Mouse (Mus musculus): ENCODE measurements around the gene Rfx8.

Gene Rfx8

DNA sequence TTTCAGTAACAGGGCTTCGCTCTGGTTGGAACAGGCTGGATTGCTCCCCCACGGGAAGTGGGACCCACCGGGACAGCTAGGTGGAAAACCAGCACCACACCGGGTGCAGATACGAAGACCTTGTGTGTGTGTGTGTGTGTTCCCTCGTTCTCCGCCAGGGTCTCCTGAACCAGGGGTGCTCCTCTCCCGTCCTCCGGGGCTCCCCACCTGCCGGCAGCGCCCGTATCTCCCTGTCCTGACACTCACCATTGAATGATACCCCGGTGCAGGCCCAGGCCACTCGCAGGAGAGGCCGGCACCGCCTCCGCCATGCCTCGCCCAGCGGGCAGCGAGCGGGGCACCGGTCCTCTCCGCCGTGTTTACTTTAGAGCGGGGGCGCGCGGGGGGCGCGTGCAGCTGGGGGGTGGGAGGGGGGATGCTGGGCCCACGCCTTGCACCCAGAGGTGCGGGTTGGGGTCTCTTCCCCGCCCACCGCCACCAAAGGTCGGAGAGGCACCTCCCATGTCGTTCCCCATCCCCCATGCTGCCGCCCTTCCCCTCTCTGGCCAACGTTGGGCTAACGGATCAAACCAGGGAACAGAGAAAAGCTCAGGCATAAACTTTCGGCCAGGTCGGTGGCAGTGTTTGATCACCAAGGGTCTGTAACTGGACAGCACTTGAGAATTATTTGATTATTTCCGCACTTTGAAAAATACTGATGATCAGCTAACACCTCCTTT, at the start of gene Rfx8:
Gene Rfx8 (minus strand): TSS at position 366 of the 719 bp plus-strand sequence.
- DNase-seq: no peak

DNA sequence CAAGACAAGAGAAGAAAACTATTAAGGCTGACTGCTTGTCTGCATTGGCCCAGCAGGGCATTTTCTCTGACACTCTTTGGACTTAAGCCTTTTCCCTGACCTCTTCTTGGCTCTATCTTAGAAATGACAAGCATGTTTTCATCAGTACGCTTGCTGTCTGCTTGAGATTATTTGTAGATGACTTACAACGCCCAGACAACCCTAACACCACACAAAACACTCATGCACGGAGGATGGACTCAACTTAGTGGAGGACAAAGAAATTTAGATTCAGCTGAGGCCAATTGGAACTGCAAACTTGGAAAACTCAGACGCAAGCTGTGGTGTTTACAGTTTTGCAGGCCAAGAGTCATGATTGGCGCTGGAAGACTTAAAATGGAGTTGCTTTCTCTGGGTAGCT, 49.6 kb upstream of the Rfx8 start:
- no peak for DNase-seq

DNA sequence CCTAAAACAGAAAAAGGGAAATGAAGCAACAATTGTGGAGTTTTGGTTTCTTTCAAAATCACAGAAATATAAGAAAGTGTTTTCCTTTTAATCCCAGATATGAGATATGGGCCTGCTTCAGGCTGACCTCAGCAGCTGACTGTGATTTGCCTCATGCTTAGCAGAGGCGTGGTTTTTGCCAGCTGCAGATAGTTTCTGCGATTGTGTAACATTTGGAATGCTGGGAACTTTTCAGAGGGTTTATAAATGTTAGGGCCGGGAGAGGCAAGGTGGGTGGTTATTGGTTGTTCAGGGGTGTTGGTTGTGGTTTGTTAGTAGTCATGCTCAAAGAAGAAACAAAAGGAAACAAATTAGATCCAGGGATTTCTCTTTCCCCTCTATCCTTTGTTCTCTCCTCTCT, 47.2 kb upstream of the Rfx8 start:
- no peak for DNase-seq

DNA sequence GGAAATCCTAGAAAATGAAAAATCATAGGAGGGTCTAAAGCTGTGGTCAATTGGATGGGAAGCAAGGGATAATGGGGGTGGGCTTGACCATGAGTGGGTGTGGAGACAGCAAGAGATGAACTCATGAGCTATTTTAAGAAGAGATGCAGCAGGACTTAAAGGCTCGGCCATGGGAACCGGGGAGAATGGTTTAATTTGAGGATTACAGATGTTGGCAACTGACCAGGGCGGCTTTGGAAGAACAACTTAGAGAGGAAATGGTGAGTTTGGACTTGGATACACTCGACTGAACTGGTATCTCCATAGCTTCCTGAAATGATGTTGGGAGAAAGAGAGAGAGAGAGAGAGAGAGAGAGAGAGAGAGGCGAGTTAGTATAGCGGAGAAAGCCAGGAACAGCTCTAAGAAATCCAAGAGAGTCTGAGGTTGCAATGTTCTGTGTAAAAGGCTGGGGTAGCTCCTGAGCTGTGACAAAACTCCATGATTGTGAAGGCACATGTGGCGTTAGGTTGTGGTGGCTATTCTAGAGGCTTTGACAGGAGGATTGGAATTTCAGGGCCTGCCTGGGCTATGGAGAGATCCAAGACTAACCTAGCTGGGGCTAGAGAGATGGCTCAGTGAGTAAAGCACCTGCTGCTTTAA, 45.2 kb upstream of the Rfx8 start:
- peak; percentile 53 for DNase-seq

DNA sequence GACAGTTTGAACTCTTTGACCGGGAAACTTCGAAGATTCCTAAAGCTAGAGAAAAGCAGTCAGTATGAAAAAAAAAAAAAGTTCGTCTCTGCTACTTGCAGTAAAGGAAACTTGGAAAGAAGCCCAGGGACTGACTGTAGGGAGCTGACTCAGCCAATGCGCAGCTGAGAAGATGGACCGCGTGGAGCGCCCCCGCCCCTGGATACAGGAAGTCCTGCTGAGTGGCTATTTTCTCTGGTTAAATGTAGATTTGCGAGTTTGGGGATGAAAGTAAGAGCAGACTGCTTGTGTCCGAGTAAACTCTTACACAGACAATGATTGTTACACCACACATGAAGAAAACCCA, 41.2 kb upstream of the Rfx8 start:
- peak; percentile 93 for DNase-seq

DNA sequence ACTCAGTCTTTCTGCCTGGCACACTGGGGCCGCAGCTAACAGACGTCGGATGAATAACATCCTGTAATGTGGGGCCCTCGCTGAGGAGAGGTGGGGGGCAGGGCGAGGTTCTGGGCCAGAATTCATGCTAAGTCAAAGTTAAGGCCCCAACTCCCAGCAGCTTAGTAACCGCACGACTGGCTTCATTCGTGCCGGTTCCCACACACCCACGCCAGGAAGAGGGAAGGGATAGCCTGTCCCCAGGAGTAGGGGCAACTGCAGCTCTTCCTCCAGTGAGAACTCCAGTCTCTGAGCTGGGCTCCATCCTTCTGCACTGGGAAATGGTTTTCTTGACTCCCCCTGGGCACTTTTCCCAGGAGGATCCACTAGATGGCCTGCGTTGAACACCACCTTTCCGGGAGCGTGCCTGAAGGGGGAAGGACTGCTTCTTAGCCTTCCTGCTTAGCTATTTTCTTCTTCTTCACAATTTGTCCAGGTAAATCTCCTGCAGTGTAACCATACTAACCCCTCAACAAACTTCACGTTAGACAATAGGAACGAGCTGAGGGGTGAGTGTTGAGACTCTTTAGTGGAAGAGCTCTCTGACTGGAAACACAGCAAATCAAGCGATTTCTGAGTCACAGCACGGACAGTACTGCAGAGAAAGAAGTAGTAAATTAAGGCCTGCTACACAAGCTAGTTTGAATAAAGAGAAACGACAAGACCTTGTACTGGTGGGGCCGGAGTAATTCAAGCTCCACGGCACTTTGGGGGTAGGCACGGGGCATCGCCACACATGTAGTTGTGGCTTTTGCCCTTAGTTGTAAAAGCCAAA, 40.6 kb upstream of the Rfx8 start:
- DNase-seq: peak; percentile 83

DNA sequence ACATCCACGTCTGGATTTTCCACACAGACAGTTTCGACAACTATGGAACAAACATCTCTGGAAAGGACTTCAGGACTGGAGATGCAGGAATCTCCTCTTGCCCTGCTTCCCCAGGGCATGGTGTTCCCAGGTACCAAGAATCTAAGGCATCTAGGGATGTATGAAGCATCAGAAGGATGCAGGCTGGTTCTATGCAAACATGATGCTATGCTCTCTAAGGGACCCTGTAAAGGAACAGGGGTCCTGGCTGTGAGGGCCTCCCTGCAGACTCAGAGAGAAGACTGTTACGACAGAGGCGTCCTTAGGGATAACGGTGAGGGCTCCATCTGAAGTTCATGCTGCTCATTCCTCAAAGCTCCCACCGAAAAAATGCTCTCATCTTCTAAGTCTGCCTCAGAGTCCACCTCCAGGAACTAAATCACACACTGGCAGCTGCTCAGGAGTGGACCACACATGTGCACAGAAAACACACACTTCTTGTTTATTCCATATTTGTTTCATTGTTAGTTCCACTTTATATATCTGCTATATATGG, 39.5 kb upstream of the Rfx8 start:
- DNase-seq: no peak

DNA sequence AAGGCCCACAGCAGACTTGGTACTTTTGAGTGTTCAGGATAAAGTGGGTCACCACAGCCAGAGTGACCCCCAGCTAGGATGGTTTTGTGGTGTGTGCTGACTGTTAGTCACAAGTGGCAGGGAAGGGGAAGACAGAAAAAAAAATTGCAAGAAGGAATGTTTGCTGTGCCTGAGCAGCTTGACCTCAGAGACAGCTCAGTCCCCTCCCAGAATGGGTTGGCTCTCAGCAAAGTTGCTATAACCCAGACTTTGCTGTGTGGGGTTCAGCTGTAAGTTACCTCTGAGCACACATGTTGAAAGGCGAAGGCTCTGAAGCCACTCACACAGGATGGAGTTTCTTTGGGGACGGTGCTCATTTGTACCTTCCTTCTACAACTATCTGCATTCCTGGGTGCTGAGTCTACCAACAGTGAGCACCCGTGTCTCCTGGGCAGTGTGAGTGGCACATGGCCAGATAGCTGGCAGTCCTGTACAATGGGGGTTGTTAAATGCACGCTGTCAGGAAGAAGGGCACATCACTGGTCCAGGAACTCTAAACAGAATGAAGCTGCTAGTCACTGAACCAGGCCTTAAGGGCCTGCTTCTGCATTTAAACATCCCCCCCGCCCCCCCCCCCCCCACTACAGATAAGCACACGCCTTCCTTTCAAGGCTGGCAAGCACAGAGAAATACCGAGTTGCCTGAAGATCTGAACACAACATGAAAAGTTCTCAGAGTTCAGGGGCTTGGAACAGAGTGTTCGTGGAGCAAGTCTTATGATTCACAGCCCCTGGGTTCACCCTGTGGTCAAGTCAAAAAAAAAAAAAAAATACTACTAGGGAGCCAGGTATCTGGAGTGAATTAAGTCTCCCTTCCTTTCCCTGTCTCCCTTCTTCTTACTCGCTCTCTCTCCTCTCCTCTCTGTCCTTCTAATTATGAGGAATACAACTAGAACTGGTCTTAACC, 38.7 kb upstream of the Rfx8 start:
- peak; percentile 42 for DNase-seq

DNA sequence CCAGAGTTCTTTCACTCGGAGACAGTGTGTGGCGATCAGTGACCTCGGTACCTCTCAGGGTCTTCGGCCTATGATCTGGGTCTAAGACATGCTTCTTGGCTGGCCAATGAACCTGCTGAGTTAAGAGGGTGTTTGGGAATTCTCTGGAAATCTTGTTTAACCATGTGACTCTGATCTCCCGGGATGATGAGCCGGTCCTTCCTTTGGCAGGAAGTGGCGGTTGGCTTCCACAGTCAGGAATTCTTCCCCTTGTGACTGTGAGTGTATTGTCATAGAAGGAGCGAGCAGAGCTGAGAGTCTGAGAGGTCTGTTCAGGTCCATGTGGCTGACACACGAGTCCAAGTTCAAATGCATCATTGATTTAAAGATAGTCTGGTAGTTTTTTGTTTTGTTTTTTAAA, 37.4 kb upstream of the Rfx8 start:
- DNase-seq: peak; percentile 62

DNA sequence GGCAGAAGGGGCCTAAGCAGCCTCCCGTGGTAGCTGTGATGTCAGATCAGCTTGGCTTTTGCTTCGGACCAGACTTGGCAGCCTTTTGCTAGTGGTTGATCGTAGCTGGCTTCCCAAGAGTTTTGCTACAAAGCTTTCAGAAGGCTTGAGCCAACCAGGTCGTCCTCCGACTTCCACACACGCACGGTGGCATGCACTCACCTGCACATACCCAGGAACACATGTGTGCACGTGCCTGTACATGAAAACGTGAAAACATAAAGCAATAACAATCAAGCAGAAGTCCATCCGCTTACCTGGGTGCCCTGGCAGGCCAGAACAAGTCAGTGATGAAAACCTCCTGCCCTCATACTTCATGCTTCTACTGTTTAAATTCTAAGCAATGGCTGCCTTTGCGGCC, 36.2 kb upstream of the Rfx8 start:
- no peak for DNase-seq

DNA sequence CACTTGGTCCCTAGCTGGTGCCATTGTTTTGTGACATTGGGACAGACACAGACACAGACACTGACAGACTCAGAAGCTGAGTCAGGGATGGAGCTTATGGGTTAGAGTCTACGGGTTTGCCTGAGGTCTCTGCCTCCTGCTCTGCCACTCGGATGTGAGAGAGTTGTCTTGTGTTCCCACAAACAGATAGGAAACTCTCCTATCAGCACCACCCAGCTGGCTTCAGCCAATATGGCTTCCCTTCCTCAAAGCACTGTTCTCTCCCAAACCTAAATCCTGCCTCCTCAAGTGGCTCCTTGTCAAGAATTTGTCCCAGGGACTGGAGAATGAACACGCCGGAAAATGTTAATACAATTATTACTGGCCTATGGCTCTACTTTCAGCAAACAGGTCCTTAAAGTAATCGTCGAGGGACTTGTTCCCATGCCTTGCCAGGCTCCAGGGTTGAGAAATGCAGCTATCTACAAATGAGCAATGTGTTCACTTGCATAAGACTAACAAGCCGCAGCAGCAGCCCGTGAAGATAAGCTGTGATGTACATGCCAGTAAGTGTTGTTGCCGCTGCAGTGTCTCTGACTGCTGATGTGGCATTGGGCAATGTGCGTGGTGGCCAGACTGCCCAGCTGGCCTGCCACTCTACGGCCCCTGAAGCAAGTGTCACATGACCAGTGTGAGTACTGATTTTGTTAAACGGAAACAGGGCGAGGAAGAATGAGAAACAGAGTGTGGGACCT, 33.6 kb upstream of the Rfx8 start:
- no peak for DNase-seq

DNA sequence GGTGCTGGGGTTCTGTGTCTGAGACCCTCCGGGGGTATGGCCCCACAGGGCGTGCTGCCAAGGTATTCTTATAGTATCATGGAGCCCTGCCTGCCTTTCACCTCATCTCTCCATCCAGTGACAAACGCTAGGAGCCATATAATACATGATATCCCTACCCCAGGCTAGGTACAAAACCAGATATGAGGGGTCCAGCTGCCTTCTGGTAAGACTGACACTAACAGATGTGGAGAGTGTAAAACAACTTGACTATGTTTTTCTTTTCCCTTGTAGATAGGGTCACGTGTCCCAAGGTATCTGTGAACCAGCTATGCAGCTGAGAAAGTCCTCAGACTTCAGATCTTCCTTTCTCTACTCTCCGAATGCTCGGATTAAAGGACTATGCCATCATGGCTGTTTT, 30.7 kb upstream of the Rfx8 start:
- no peak for DNase-seq

DNA sequence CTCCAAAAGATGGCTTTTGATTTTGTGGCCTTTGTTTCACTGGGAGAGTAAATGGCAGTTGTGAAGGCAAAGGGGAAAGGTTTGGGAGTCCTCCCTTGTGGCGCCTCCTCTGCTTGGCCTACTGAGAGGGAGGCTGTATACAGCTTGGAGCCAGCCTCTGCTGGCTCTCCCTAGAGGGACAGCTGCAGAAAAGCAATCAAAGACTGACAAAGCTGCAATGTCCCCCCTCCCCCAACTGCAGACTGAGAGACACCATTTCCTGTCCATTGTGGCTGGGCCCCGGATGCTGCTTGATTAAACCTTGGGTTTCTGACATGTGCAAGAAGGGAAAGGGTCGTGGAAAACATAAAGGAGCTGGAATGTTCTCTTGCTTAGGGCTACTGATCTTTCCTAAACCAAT, 28.9 kb upstream of the Rfx8 start:
- peak; percentile 70 for DNase-seq

DNA sequence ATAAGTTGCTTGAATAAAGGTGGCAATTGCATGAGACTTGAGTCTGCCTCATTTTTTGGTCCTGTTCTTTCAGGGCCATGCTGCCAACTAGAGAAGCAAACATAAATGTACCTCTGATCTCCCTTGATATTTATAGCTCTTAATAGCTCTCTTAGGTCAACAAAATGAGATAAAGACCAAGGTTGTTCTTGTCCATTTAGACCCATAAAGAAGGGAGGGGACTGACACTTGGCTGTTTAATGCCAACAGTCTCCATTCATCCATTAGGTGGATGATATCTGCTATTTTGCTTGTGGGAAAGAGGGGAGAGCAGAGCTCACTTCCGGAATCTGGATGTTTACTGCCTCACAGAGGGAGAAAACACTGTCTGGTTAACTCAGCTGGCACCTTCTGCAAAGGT, 28.4 kb upstream of the Rfx8 start:
- DNase-seq: no peak

DNA sequence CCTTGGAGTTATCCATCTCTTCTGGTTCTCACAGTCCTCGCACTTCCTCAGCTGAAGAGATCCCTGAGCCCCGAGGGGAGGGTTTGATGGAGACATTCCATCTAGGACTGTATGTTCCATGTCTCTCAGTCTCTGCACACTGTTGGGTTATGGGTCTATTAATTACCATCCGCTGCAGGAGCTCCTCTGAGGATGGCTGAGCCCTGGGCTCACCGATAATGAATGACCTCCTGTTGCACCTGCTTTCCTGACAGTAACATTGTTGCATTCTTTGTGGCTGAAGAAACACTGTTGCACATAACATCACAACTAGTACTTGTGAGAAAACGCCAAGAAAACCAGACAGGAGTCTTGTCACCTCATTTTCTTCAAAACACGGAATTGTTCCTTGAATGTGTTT, 27.9 kb upstream of the Rfx8 start:
- no peak for DNase-seq

DNA sequence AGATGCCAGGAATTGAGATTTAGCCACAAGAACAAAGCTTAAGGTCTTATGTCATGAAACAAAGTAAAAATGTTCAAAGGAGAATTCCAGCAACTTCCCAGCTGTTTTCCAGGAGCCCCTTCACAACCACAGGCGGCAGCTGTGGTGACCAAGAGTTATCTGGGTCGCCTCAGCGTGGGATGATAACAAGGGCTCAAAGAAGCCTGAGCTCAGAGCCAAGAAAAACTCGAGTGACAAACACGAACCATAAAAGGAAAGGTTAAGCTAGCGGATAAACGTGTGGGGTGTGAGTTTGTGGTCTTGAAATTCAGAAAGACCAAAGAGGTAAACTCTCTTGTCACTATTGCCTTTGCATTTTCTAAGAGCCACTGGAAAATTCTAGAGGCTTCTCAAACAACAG, 25.7 kb upstream of the Rfx8 start:
- peak; percentile 38 for DNase-seq

DNA sequence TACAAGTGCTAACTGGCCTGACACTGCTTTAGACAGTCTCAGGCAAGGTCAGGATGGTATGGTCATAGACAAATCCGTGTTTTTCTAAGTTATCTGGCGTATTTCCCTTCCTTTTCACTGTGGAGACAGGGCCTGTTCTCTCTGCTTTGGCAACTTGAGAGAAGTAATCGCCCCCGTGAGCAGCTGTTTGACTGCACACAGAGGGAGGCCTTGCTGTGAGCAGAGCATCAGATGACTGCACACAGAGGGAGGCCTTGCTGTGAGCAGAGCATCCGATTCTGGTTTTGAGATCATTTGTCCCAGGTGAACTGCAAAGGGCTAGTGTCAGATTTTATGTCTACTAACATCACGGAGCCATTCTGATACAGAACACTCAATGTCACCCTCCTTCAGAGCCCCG, 20.2 kb upstream of the Rfx8 start:
- no peak for DNase-seq

DNA sequence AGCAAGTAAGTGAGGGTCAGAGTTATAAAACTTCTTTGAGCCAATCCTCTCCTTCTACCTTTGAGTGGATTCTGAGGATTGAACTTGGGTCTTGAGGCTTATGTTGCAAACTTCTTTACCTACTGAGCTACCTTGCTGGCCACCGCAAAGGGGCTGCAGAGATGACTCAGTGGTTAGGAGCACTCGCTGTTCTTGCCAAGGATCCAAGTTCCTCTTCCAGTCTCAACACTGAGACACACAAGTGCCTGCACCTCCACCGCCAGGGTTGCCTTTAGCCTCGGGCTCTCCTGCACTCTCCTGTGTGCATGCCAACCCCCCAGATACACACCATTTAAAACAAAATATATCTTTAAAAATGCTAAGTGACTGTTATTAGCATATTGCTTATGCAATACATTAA, 19.2 kb upstream of the Rfx8 start:
- DNase-seq: no peak

DNA sequence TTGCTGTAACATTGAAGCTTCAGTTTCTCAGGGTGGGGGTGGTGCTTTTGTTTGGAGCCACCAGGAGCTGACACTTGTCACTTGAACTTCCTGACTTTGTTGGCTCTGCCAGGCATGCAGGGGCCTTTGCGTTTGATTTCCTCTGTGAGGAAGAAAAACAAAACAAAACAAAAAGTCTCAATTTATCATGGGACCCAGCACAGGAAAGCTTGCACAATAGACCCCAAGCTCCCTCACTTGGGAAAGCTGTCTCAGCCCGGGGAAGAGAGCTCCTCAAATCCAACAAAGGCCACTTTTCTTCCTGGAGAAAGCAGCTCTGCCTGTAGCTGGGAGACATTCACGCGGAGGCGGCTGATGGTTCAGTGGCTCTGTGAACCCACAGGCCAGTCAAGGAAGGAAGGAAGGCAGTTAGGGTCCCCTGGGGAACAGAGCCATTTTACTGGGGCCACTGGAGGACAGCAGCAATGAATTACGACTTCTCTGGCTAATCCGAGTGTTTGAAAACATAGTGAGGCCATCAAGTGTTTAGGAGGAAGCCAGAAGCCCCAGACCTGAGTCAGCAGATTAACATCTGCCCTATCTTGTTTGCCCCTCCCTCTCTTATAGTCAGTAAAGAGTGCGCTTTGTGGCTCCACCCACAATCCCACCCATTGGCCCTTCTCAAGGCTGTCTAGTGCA, 15.3 kb upstream of the Rfx8 start:
- peak; percentile 87 for DNase-seq

DNA sequence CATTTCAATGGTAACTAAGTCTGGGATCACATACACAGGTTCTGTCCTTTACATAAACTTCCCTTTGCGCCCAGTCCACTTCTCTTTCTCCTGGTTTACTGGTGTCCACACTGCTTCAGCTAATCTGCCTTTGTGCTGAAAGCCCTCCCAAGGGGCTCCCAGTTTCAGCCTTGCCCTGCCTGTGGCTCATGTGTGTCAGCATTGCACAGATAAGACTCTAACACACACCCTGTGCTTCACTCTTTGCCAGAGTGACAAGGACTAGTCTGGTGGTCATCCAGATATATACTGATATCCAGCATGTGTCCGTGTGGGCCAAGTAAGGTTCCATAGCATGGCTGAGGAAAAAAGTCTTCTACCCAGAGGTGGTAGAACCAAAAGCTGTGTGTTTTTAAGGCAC, 14.7 kb upstream of the Rfx8 start:
- no peak for DNase-seq

DNA sequence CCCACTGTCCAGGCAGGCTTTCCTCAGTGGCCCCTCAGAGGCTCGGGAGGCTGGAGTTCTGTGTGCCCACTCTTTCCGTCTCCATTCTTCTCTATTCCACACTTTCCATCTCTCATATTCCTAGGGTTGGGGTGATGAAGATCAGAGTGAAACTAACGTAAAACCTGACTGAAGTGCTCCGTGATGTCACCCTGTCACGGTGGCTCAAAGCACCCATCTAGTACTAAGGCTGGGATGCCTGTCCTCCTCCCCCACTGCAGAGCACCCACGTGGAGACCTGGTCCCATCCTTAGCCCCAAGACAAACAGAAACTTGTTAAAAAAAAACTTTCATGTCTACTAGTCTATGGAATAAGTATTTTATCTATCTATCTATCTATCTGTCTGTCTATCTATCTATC, 14.1 kb upstream of the Rfx8 start:
- no peak for DNase-seq
